ENCODE assay signal across 13 mouse cellular contexts in genomic region chr11:62088651-62089050, GRCm38 (mm10).
"Had no signal": no experiment of that assay in that cellular context is flagged by ENCODE, and none has a peak within 500 bp of the region (broad histone marks: within the 10 kb centered on the region; RNA-seq: fewer than 3 reads in every experiment).

No protein-coding gene starts in this region.

- H3K4me3 ChIP-seq: lung, embryonic 15.5 days; midbrain, embryonic 10.5 days; midbrain, embryonic 12.5 days; neural tube, embryonic 12.5 days had no signal

- H3K4me2 ChIP-seq: lung, embryonic 15.5 days; midbrain, embryonic 12.5 days; neural tube, embryonic 12.5 days had no signal

- H3K27me3 ChIP-seq: lung, embryonic 15.5 days; midbrain, embryonic 12.5 days; neural tube, embryonic 12.5 days had no signal

- H3K36me3 ChIP-seq: lung, embryonic 15.5 days; midbrain, embryonic 10.5 days; midbrain, embryonic 12.5 days; neural tube, embryonic 12.5 days had no signal

- DNase-seq: lung, adult 18-20 months; lung, postnatal 14 days; lung, postnatal 4 days; midbrain, embryonic 14.5 days; right cerebral cortex, postnatal 14 days; spleen, adult 18-20 months; thymus, adult 18-20 months; thymus, postnatal 14 days; thymus, postnatal 36 days had no signal
